Mouse (Mus musculus) embryonic fibroblast, embryonic 13.5 days (primary cell): ENCODE data around the gene Gon7. TPM values are rescaled to one million over a fixed set of nuclear protein-coding genes. Genes with fewer than 3 reads are reported as not detected.

Experiments used
- H3K27ac ChIP-seq: 2 replicates; pipeline ENCODE4 v1.5.1; 2012; ENCODE audit warnings: low read length, control low read depth, inconsistent platforms; ENCODE audit not compliant: insufficient read depth
- H3K4me1 ChIP-seq: 2 replicates; pipeline ENCODE4 v1.6.1; 2011; ENCODE audit warnings: low read length; ENCODE audit not compliant: control insufficient read depth, insufficient read depth
- H3K4me3 ChIP-seq: 2 replicates; pipeline ENCODE4 v1.5.1; 2011; ENCODE audit warnings: mild to moderate bottlenecking, control low read depth, low read length; ENCODE audit not compliant: insufficient read depth
- CTCF ChIP-seq: IDR thresholded peaks from 2 replicates; pipeline ENCODE4 v1.5.1; 2011; ENCODE audit warnings: mild to moderate bottlenecking, control low read depth, low read length, moderate library complexity, borderline replicate concordance; ENCODE audit not compliant: insufficient read depth
- POLR2A ChIP-seq: IDR thresholded peaks from 2 replicates; pipeline ENCODE4 v1.6.1; 2011; ENCODE audit warnings: low read depth, mild to moderate bottlenecking, control low read depth, low read length, moderate library complexity
- polyA plus RNA-seq: library from polyadenylated mRNA; stranded (reverse); fragments of >200 nt; gene quantifications from 2 replicates; pipeline ENCODE4 v1.2.4, GENCODE M21; 2011; ENCODE audit warnings: low read depth; ENCODE audit not compliant: missing spikeins, insufficient read length

Gon7 gene
- polyA plus RNA-seq, 1 experiment, result 7.0 TPM

DNA sequence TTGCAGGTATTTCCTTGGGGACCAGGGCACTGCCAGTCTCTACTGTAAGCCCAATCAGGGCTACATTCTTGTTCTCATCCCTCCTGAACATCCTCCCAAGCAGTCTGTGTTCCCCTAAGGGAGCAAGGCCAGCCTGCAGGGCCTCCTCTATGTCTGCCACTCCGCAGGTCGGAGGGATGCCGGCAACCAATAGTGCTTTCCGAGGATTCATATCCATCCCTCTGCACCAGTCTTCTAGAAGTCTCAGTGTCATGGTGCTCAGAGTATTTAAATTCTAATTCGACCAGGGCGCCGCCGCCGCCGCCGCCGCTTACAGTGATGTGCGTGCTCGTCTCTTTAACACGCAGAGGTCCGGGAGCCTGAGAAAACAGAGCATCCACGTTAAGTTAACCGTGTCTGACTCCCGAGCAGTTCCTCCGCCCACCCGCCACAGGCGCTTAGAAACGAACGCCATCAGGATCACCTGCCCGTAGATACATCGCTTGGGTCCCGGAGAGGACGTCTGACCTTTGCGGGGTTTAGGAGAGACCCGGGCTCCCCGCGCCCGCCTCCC is 14.5 kb downstream of the Gon7 start:
- Histone ChIP-seq H3K4me3 (peak overlapping the region; percentile 93), H3K27ac (peak overlapping the region; percentile 71), H3K4me1 (peaks cover 5% of the 10 kb centered on the region; the same call in 1 of the 2 replicates)
- TF ChIP-seq CTCF (no peak), POLR2A (no peak)

- H3K4me3 ChIP-seq, result no peak overlapping the region
- H3K27ac ChIP-seq, result no peak overlapping the region
- no peak for TF ChIP-seq CTCF
- no peak for TF ChIP-seq POLR2A
- peaks cover 5% of the 10 kb centered on the region; the same call in 1 of the 2 replicates for H3K4me1 ChIP-seq
Measured at GRCm38 (mm10) chr12:102742056-102742455, 15.5 kb downstream of the Gon7 start.

DNA sequence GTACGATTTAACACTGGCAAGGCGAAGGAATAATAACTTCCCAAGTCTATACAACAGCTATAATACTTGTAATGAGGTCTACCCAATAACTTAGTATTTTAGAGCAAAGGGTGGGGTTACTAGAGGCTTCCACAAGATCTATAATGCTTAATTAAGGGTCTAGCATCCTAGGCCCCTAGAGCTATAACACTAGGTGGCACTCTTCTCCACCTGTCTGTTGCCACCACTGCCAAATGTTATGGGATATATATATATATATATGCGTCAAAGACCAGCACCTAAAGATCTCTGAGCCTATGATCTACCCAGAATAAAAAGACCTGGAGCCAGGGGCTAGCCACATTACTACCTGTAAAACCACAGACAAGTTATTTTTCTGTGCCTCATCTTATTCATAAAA is 17.3 kb downstream of the Gon7 start:
- TF ChIP-seq CTCF, result no peak
- no peak for TF ChIP-seq POLR2A
- no peak overlapping the region for H3K27ac ChIP-seq
- peaks cover 5% of the 10 kb centered on the region; the same call in 1 of the 2 replicates for H3K4me1 ChIP-seq
- no peak overlapping the region for H3K4me3 ChIP-seq

DNA sequence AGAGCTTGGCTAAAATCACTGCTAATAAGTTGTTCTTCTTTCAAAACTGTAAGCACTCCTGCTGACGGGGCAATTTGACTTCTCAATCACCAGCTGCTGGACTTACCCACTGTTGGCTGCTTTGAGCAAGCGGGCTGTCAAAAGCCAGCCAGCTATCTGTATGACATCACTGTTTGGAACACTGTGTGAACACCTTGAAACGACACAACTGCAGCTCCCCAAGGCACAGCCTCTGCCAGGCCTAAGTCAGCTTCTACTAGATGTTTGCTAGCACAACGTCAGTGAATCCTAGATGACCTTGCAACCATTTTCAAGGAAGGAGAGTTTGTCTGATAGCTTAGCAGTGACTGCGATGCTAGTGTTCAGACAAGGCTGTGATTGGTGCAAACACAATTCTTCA is 18.5 kb downstream of the Gon7 start:
- Histone ChIP-seq H3K27ac (no peak overlapping the region), H3K4me3 (no peak overlapping the region), H3K4me1 (no peaks in the 10 kb centered on the region; the same call in 1 of the 2 replicates)
- TF ChIP-seq CTCF (no peak), POLR2A (no peak)

DNA sequence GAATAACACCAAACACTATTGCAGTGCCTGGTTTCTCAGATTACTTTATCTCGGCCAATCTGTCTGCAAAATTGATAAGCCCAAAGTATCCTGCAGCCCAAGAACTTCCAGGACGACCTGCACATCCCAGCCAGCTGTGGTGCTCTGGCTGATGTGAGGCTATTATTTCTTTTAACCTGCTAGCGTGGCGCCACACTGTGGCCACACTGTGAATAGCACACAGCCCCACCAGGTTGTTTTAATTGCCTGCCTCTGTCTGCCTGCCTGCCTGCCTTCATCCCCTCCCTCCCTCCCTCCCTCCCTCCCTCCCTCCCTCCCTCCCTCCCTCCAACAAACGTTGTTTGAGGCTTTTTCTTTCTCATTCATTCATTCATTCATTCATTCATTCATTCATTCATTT is 24.2 kb downstream of the Gon7 start:
- Histone ChIP-seq H3K4me1 (no peaks in the 10 kb centered on the region; the same call in none of the 2 replicates), H3K4me3 (no peak overlapping the region), H3K27ac (no peak overlapping the region)
- TF ChIP-seq POLR2A (no peak), CTCF (peak; percentile 59)

- H3K4me1 ChIP-seq, result no peaks in the 10 kb centered on the region; the same call in none of the 2 replicates
- TF ChIP-seq CTCF, result no peak
- no peak for TF ChIP-seq POLR2A
- no peak overlapping the region for H3K4me3 ChIP-seq
- peak overlapping the region; percentile 42 for H3K27ac ChIP-seq
Measured at GRCm38 (mm10) chr12:102730798-102731619, 26.6 kb downstream of the Gon7 start.

DNA sequence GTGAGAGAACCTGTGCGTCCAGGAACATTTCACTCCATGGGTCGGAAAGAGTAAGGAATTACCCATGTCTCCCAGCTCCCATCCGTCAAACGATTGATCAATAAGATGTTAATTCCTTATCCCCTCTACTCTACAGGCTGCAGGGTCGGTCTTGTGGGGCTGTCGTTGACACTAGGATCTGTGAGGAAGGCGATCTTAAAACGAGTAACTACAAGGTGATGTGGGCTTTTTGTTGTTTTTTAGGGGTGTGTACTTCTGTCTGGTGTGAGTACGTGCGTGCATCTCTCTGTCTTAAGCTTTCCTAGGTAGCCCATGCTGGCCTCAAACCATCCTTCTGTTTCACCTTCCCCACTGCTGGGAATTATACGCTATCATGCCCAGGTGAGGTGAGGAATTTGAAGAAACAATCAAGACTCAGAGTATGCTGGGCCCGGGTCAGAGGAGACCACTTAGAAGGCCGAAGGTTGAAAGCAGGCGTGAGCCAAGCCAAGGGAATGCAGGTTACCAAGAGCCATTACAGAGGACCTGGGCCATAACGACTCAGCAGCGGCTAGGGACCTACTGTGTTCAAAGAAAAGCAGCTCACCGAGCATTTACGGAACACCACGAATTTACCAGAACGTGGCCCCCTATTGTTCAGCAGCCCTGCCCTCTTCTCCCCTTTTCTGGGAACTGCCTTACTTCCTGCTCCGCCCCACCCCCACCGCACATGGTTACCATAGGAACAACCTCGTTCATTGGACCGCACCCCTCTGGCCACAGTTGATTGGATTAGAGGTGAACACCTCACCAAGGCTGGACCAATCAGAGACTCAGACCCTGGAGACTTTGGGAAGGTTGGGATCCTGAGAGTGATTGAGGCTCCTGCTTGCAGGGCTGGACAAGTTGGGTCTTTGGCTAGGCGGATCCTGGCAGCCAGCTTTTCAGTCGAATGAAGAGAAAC is 27.5 kb downstream of the Gon7 start:
- Histone ChIP-seq H3K27ac (peak overlapping the region; percentile 42), H3K4me1 (no peaks in the 10 kb centered on the region; the same call in none of the 2 replicates), H3K4me3 (no peak overlapping the region)
- TF ChIP-seq POLR2A (no peak), CTCF (no peak)

- no peak overlapping the region for H3K4me3 ChIP-seq
- no peak for TF ChIP-seq CTCF
- H3K27ac ChIP-seq, result no peak overlapping the region
- no peaks in the 10 kb centered on the region; the same call in 1 of the 2 replicates for H3K4me1 ChIP-seq
Measured at GRCm38 (mm10) chr12:102725761-102726175, 31.8 kb downstream of the Gon7 start.

- TF ChIP-seq POLR2A, result no peak
- no peak overlapping the region for H3K27ac ChIP-seq
- H3K4me3 ChIP-seq, result no peak overlapping the region
- H3K4me1 ChIP-seq, result no peaks in the 10 kb centered on the region
Measured at GRCm38 (mm10) chr12:102725146-102725545, 32.5 kb downstream of the Gon7 start.

DNA sequence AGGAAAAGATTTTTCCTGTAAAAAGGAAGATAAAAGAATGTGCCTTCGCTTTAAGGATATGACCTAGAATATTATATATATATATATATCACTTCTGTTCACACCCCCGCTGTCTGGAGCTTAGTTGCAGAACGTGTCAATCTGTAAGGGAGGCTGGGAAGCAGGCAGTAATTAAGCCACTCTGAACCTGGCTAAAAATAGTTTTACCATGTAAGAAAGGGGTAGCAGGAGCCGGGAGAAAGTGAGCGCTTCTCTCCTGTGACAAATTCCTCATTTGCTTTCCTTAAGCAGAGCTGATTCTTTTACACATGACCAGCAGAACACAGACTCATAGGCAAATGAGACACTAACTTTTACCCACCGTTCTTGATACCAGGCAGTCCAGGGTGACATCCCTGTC is 33.7 kb downstream of the Gon7 start:
- no peak for TF ChIP-seq POLR2A
- no peak for TF ChIP-seq CTCF
- H3K4me3 ChIP-seq, result no peak overlapping the region
- H3K27ac ChIP-seq, result no peak overlapping the region
- no peaks in the 10 kb centered on the region for H3K4me1 ChIP-seq
